Mouse (Mus musculus) large intestine, adult 2 months (tissue): ENCODE measurements around the gene Tfb2m. TPM values are rescaled to one million over a fixed set of nuclear protein-coding genes. Genes with fewer than 3 reads are reported as not detected.

Experiments
- DNase-seq: peaks from one replicate; pipeline ENCODE4 v3.0.0-alpha.2; 2012; ENCODE audit warnings: low read depth, low spot score
- WGBS: fragments of 180-500 bp; shearing (Covaris S2); methylation state at CpG from one replicate; pipeline ENCODE4 v1.1.7; 2018; 5-methylcytosine and 5-hydroxymethylcytosine counted together
- polyA plus RNA-seq: library from polyadenylated mRNA; depleted of rRNA; stranded (reverse); fragments of >200 nt; gene quantifications from 2 replicates; pipeline ENCODE4 v1.2.3, GENCODE M21; 2012; rRNA removed

Gene Tfb2m
- polyA plus RNA-seq, 1 experiment: 6.3 TPM

DNA sequence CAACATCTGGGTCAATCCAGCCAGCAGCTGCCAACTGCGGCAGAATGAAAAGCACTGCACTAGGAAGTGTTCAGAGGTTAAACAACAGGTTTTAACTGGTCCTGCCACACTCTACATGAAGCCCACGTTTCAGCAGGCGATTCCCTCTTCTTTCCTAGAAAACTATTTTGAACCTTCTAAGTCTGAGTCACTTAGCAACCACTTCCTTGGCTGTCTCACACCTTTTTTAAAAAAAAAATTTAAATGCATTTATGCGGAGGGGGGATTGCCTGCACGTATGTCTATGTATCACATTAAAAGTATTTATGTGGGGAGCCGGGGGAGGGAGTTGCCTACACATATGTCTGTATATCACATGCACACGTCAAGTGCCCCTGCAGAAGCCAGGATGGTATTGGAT, 34.2 kb downstream of the Tfb2m start:
- no peak for DNase-seq
- WGBS: 41% methylated on average over 7 of the region's 7 CpGs

DNA sequence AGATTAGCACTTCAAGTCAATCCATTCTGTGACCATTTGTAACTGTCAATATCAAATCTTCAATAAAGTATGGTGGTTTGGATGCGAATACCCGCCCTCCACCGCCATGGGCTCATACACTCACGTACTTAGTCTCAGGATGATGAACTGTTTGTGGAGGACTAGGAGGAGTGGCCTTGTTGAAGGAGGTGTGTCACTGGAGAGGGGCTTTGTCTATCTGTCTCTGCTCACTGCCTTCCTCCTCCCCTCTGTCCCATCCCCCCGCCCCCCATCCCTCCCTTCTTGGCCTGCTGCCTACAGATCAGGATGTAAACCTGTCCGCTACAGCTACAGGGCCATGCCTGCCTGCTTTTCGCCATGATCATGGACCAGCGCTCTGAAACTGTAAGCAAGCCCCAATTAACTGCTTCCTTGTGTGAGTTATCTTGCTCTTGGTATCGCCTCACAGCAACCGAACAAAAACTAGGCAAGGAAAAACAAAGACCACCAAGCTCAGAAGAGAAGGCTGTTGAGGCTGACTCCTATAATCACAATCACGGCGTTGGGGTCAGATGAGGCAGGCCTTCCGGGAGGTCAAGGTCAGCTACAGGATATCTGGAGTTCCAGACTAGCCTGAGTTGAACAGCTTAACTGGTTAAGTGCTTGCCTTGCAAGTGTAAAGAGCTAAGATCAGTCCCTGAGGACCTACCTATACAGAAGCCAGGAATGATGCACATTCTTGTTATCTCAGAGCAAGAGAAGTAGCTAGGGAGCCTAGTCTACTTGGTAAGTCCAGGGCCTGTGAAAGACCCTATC, 35.3 kb downstream of the Tfb2m start:
- 89% methylated on average over 13 of the region's 13 CpGs for WGBS
- no peak for DNase-seq

DNA sequence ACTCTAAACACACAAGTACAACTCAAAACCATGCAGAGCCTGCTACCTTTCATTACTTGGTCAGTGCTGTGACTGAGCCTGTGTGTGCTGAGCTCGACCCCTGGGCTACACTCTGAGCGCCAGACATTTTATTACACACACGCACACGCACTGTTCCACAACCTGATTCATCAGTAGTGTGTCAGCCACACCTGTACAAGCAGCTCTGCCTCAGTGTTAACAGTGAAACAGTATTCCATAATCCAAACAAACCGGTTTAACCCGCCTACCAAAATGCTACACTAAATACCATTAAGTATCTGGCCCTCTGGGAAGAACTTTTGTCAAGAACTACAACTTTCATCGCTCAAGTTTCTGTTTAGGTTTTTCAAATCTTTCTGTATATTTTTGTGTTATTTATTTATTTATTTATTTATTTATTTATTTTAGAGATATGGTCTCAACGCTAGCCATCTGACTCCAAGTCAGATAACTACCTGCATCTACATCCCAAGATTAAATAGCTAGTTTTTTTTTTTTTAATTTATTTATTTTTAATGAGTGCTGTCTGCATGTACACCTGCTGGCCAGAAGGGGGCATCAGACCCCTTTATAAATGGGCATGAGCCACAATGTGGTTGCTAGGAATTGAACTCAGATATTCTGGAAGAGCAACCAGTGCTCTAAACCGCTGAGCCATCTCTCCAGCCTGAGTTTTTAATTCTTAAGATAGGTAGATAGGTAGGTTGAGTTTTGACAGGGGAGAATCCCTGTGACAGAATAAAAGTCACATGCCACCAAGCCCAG, 39.3 kb downstream of the Tfb2m start:
- DNase-seq: no peak
- WGBS: 32% methylated on average over 9 of the region's 9 CpGs

DNA sequence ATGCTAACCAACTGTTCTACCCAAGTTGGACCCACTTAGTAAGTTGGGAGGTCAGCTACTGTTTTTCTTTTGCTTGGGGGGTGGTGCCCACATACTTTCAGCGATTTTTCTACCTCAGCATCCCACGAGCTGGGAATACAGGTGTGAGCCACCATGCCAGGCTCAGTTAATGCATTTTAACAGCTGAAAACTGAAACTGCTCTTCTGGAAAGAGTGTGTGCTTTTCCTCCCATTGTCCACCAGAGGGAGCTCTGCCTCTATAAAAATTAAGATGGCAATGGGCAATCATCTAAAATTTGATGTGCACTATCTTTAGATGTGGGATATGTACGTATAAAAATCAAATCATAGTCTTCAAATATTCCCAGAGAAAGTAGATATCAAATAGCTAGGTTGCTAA, 43.5 kb downstream of the Tfb2m start:
- DNase-seq: no peak
- 5% methylated on average over 3 of the region's 3 CpGs for WGBS

DNA sequence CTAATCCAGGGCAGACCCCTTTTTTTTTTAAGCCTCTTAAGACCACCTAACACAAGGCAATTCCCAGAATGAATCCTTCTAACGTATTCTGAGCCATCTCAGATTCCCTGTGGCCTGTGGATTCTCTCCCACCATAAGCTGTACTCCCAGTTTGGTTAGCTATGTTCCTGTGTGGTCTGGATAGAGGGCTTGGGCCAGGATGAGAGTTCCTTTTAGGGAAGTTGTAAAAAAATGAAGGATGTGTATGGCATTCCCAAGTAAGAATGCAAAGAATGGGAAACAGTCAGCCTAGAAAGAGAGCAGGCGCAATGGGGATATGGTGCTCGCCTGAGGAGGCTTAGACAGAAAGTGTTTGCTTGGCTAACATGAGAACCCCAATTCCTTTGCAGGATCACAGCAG, 46.8 kb downstream of the Tfb2m start:
- 77% methylated on average over 3 of the region's 3 CpGs for WGBS

DNA sequence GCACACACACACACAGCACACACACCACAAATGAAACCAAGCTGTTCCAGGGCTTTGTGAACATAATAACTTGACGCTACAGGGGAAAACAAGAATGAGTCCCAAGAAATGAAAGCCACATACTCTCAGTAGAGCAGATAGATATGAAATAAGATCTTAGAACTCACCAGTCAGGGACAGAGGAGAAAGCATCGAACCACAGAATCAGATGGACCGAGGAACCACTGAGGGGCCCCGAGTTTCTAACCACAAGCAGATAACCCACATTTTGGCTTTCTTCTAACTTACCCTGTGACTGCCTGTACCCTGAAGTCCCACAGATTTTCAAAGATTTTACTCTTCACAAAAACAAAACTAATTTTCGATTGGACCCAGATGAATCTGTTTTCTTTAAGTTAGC, 53.2 kb downstream of the Tfb2m start:
- no peak for DNase-seq
- 79% methylated on average over 5 of the region's 5 CpGs for WGBS

More for the DNA sequence above, 46.8 kb downstream of the Tfb2m start:
- no peak for DNase-seq

DNA sequence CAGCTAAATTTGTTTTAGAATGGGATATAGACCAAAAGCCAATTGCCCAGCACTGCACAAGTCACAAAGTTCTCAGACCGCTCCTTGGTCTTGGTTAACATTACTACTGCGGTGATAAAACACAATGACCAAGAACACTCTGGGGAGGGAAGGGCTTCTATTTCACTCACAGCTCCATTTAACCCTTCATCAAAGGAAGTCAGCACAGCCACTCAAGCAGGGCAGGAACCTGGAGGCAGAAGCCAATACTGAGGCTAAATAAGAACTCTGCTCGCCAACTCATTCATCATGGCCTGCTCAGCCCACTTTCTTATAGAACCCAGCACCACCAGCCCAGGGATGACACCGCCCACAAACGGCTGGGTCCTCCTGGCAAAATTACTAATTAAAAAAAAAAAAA, 57.5 kb downstream of the Tfb2m start:
- WGBS: 90% methylated on average over 5 of the region's 5 CpGs
- no peak for DNase-seq

DNA sequence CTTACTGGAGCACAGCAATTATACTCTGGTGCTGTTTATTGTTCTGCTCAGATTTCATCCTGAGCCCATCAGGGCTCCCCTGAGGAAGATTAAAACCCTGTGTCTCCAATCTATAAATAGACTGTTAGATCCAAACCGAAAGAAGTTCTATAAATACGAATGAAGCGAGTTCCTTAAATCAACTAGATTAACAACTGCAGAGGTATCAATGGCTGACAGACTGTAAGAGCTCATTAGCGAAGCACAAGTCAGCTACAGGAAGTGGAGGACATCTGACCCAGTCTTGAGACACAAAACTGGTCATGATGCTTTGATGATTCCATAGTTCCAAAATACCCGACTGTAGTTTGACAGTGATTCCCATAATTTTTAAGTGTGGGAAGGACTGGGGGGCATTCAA, 58.1 kb downstream of the Tfb2m start:
- DNase-seq: no peak
- WGBS: 68% methylated on average over 5 of the region's 5 CpGs

DNA sequence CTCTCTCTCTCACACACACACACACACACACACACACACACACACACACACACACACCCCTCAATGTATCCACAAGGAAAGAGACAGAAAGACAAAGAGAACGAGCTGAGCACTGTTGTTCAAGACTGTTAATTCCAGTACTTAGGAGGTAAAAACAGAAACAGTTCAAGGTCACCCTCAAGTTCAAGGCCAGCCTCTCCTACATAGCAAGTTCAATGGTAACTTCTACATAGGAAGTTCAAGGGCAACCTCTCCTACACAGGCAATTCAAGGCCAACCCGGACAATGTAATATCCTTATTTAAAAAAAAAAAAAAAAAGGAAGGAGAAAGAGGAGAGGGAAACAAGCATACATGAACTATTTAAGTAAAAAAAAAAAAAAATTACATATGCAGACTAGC, 58.8 kb downstream of the Tfb2m start:
- WGBS: 78% methylated on average over 2 of the region's 2 CpGs

DNA sequence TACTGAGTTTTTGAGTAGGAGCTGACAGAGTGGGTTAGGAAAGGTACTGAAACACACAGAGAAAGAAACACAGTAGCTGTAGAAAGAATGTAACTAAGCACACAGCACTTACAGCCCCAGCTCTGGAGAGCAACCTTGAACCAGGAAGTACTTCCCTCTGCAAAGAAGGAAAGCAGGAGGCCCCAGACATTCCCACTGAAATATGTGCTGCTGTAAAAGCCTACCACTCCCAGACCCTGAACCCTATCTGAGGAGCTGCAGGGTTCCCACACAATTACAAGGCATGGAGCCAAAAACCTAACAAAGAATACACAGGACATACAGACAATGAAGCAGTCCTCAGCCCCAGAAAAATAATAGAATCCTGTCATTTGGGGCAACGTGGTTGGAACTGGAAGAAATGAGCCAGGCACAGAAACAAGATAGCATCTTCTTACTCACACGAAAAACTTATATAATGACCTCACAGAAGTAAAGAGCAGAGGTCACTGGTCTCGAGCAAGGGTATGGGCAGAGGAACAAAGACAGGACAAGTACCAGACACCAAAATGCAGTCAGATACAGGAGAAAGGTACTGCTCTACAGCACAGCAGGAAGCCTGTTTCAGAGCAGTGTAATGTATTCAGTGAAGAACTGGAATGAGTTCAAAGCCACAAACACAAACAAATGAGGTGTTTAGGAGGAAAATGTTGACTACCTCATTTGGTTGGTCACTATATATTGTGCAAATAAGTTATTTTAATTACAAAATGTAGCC, 60.1 kb downstream of the Tfb2m start:
- DNase-seq: no peak
- 15% methylated on average over 3 of the region's 3 CpGs for WGBS

More for the DNA sequence above, 58.8 kb downstream of the Tfb2m start:
- DNase-seq: no peak

DNA sequence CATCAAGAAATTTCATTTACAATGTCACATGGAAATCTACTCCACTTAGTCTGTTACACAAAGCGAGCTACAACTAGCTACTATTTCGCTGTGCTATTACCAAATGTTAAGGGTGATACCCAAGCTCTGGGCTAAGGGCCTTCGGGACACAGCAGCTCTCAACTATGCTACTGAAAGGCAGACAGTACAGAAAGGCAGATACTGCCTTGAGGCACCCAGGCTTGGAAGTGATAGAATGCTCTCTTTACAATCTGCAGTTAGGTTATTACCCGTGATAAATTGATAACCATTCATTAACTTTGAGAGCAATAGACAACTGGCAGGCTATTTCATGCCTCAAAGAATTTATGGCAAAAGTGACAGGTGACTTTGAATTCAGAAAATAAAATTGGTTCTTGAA, 65.2 kb downstream of the Tfb2m start:
- WGBS: 74% methylated on average over 4 of the region's 4 CpGs
- no peak for DNase-seq

Other genes with a start within 250 kb of the Tfb2m start
- gene Smyd3, start 28.2 kb downstream of the Tfb2m start, polyA plus RNA-seq: 2.0 and 2.4 TPM in 2 replicates
- 12.9 and 19.2 TPM in 2 replicates for gene Cnst, start 103 bp upstream of the Tfb2m start, polyA plus RNA-seq
- 15.1 and 17.0 TPM in 2 replicates for gene Sccpdh, start 121.9 kb upstream of the Tfb2m start, polyA plus RNA-seq
- gene Kif28, start 199.0 kb upstream of the Tfb2m start, polyA plus RNA-seq: not detected in 2 replicates